Mouse (Mus musculus): ENCODE results near the gene Znrf3.

DNA sequence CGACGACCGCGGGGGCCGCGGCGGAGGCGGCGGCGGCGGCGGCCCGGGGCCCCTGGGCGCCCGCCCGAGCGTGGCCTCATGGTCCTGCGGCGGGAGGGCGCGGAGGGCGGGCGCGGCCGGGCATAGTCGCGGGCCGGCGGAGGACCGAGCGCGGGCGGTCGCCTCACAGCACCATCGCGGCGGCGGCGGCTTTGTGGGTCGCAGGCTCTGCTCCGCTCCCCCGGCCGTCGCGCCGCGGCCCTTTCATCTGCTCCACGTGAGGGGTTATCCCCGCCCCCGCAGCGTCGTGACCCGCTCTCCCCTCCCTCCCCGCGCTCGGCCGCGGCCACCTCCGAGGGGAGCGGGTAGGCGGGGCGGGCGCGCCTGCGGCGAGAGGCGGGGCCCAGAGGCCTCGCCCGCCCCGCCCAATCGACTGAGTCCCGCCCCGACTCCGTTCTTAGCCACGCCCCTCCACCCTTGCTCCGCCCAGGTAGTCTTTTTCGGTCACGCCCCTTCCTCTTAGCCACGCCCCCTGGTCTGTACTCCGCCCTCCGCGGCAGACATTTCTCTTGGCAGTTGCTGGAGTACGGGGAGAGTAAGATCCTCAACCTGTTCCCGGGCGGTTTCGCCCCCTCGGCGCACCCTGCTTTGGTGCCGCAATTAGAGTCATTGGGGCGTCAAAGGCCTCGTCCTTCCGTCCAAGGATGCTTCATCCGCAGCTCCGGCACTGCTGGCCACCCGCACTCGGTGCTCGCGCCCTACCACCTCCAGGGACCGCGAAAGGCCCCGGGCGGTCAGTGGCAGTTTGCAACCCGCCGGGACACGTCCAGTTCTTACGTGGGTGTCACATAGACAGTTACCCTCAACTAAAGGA, at the start of gene Znrf3:
- TF ChIP-seq GATA1 (IDR thresholded peaks at IDR 0.05; ENCODE audit: borderline replicate concordance, low read length) (no peak), FLI1 (IDR thresholded peaks at IDR 0.05; ENCODE audit: low read length) (no peak)

All from megakaryocyte, embryonic 14.5 days (primary cell).